Mouse (Mus musculus) brain, embryonic 18.5 days (tissue): ENCODE measurements around the gene Cacng6.

Experiments
- DNase-seq: peaks from one replicate; pipeline ENCODE4 v3.0.0-alpha.2; 2012; ENCODE audit warnings: low read depth, low spot score

The Cacng6 gene

DNA sequence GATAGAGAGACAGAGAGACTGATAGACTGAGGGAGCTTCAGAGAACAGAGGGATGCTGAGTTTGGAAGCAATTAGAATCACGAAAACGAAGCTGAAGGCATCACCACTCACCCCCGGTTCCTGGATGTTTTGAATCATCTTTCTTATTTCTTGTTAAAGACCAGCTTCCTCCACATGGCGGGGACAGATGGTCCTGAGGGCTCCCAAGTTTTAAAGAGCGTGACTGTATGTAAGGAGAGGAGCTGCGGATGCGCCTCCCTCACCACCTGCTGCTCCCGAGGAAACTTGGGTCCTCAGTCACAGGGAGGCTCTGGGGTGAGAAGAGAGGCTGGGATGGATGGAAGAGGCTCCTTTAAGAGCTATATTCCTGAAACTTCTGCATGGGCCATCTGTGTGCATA is 36.3 kb downstream of the Cacng6 start:
- DNase-seq = no peak

- DNase-seq = no peak
Observed at GRCm38 (mm10) chr7:3463306-3463705, 39.3 kb downstream of the Cacng6 start.

DNA sequence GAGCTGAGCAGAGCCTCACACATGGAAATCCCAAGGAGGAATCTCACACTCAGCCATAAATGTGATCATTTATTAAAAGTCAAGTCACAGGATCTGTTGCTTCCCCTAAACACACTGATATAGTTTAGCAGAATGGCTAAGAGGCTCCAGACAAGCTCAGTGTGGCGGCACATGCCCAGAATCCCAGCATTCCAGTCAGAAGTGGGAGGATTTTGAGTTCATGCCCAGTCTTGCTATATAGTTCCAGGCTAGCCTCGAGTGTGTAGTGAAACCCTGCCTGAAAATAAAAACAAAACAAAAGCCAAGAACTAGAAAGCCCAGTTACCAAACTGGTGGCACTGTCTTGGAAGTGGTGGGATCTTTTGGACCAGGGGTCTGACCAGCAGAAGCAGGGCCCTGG is 44.6 kb downstream of the Cacng6 start:
- no peak for DNase-seq

GRCm38 (mm10) chr7:3472774-3473173 is 48.8 kb downstream of the Cacng6 start:
- no peak for DNase-seq

DNA sequence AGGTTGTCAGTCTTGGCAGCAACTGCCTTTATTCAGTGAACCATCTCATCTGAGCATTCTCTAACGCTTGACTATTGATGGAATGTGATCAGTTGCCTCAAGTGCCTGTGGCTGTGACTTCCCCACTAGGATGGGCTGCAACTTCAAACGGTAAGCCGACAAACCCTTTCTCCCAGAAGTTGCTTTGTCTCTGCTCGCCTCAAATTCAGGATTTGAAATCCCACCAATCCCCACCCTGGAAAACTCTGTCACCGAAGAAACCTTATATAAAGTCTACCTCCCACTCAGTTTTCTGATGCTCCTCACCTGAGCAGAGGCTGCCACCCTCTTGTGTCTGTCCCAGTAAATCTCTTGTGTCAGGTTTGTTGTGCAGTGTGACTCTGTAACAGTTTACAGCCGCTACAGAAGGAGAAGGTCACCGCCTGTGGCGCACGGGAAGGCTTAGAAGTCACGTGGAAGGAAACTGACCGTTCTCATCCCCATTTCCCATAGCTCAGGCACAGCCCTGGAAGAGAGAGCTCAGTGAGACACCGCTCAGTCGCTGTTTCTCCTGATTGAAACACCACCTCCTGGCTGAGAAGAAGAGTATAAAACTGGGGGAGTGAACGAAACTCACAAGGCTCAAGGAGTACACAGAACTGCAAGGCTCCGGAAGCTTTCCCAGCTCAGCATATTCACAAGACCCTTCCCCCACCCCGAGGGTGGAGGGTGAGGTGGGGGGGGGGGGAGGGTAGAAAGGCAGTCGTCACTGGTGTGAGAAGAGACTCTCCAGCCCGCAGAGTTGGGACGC is 50.5 kb downstream of the Cacng6 start:
- DNase-seq = no peak

DNA sequence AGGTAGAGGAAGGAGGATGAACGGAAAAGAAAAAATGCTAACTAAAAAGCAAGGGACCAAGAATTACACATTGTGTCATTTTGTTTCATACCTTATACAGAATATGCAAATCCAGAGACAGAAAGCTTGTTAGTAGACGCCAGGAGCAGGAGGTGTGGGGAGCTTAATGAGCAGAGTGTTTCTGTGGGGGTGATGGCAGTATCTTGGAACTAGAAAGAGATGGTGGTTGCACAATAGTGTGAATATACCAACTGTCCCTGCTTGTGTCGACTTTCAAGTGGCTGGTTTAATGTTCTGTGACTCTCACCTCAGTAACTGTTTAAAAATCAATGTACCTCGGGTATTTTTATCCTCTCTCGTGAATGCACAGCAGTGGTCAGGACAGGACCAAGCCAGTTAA is 52.7 kb downstream of the Cacng6 start:
- no peak for DNase-seq

GRCm38 (mm10) chr7:3481948-3482608 is 58.1 kb downstream of the Cacng6 start:
- no peak for DNase-seq
